ENCODE assay signal across 26 mouse cellular contexts in genomic region chr10:60590241-60590640, GRCm38 (mm10).
DNase-seq lines count a peak whose midpoint lies in the region; ATAC-seq lines count a peak whose summit lies in the region.
"Had no signal": no experiment of that assay in that cellular context is flagged by ENCODE, and none has a peak within 500 bp of the region (broad histone marks: within the 10 kb centered on the region; RNA-seq: fewer than 3 reads in every experiment).

No protein-coding gene starts in this region.

- DNase-seq in kidney, postnatal 10 days, result no peak
- DNase-seq in neural tube, embryonic 11.5 days (ENCODE audit: low spot score), result no peak
- DNase-seq in neural tube, embryonic 10.5 days (ENCODE audit: extremely low spot score, low spot score), result no peak
- no peak for DNase-seq in right cerebral cortex, postnatal 25 days
- DNase-seq: adrenal gland, adult 2 months; adrenal gland, postnatal 14 days; cerebellum, adult 11 months; cerebellum, adult 2 months; cerebellum, adult 9-11 months; cerebellum, postnatal 25 days; gastrocnemius, postnatal 10 days; gastrocnemius, postnatal 36 days; heart, adult 2 months; heart, postnatal 14 days; heart, postnatal 4 days had no signal

- no peaks in the 10 kb centered on the region for H3K9me3 ChIP-seq in kidney, embryonic 15.5 days (replicated peaks)
- H3K9me3 ChIP-seq in neural tube, embryonic 11.5 days (ENCODE audit: control insufficient read depth, low read length), result no peaks in the 10 kb centered on the region
- no peaks in the 10 kb centered on the region for H3K9me3 ChIP-seq in neural tube, embryonic 15.5 days (replicated peaks)
- H3K9me3 ChIP-seq: embryonic facial prominence, embryonic 12.5 days; embryonic facial prominence, embryonic 15.5 days; forebrain, embryonic 12.5 days; forebrain, embryonic 15.5 days; heart, embryonic 10.5 days; heart, embryonic 13.5 days had no signal

- 9% methylated on average over 7 of the region's 7 CpGs for WGBS in kidney, embryonic 15.5 days
- 20% methylated on average over 7 of the region's 7 CpGs for WGBS in neural tube, embryonic 11.5 days
- 21% methylated on average over 7 of the region's 7 CpGs for WGBS in neural tube, embryonic 15.5 days

- peaks cover 69% of the 10 kb centered on the region for H3K27me3 ChIP-seq in kidney, embryonic 15.5 days
- peaks cover 56% of the 10 kb centered on the region for H3K27me3 ChIP-seq in neural tube, embryonic 11.5 days (ENCODE audit: control insufficient read depth, insufficient read depth, low read length)
- peaks cover 79% of the 10 kb centered on the region for H3K27me3 ChIP-seq in neural tube, embryonic 15.5 days (replicated peaks)
- H3K27me3 ChIP-seq: embryonic facial prominence, embryonic 15.5 days had no signal

- no peak overlapping the region for H3K9ac ChIP-seq in kidney, embryonic 15.5 days
- H3K9ac ChIP-seq in neural tube, embryonic 11.5 days (ENCODE audit: low read length), result no peak overlapping the region
- H3K9ac ChIP-seq in neural tube, embryonic 15.5 days (replicated peaks), result no peak overlapping the region
- H3K9ac ChIP-seq: embryonic facial prominence, embryonic 12.5 days; embryonic facial prominence, embryonic 15.5 days; forebrain, embryonic 12.5 days; forebrain, embryonic 15.5 days; heart, embryonic 13.5 days had no signal

- no peaks in the 10 kb centered on the region for H3K36me3 ChIP-seq in kidney, embryonic 15.5 days
- no peaks in the 10 kb centered on the region for H3K36me3 ChIP-seq in neural tube, embryonic 11.5 days (ENCODE audit: control insufficient read depth, insufficient read depth, low read length)
- H3K36me3 ChIP-seq in neural tube, embryonic 15.5 days, result no peaks in the 10 kb centered on the region
- H3K36me3 ChIP-seq: embryonic facial prominence, embryonic 12.5 days; embryonic facial prominence, embryonic 15.5 days; forebrain, embryonic 12.5 days; forebrain, embryonic 15.5 days; heart, embryonic 10.5 days; heart, embryonic 13.5 days had no signal

- H3K4me2 ChIP-seq in kidney, embryonic 15.5 days, result no peak overlapping the region
- no peak overlapping the region for H3K4me2 ChIP-seq in neural tube, embryonic 11.5 days (ENCODE audit: low read depth)
- no peak overlapping the region for H3K4me2 ChIP-seq in neural tube, embryonic 15.5 days
- H3K4me2 ChIP-seq: embryonic facial prominence, embryonic 12.5 days; embryonic facial prominence, embryonic 15.5 days; forebrain, embryonic 12.5 days; forebrain, embryonic 15.5 days; heart, embryonic 13.5 days had no signal

- H3K27ac ChIP-seq in kidney, embryonic 15.5 days, result no peak overlapping the region
- no peak overlapping the region for H3K27ac ChIP-seq in neural tube, embryonic 11.5 days (ENCODE audit: low read depth, low read length)
- H3K27ac ChIP-seq in neural tube, embryonic 15.5 days (replicated peaks), result no peak overlapping the region
- H3K27ac ChIP-seq: embryonic facial prominence, embryonic 12.5 days; embryonic facial prominence, embryonic 15.5 days; forebrain, embryonic 12.5 days; forebrain, embryonic 15.5 days; heart, adult 2 months; heart, embryonic 10.5 days; heart, embryonic 13.5 days had no signal

- H3K4me1 ChIP-seq in kidney, embryonic 15.5 days, result peaks cover 17% of the 10 kb centered on the region; the same call in 1 of the 2 replicates
- peaks cover 10% of the 10 kb centered on the region; the same call in 1 of the 2 replicates for H3K4me1 ChIP-seq in neural tube, embryonic 11.5 days (ENCODE audit: control insufficient read depth, insufficient read depth, low read length)
- peaks cover 24% of the 10 kb centered on the region for H3K4me1 ChIP-seq in neural tube, embryonic 15.5 days
- H3K4me1 ChIP-seq: embryonic facial prominence, embryonic 15.5 days; heart, embryonic 13.5 days had no signal

- ATAC-seq in kidney, embryonic 15.5 days (replicated peaks; ENCODE audit: low FRiP score), result peak; percentile 57; the same call in 1 of the 2 replicates
- ATAC-seq in neural tube, embryonic 11.5 days (ENCODE audit: insufficient read depth, low FRiP score, low TSS enrichment), result peak; percentile 38; the same call in 1 of the 2 replicates
- ATAC-seq in neural tube, embryonic 15.5 days (ENCODE audit: low FRiP score), result peak; percentile 21; the same call in 1 of the 2 replicates
- ATAC-seq: CD4-positive, CD25-positive, alpha-beta regulatory T cell, adult 4 months; forebrain, embryonic 15.5 days; hindbrain, embryonic 16.5 days had no signal

- no peak overlapping the region for H3K4me3 ChIP-seq in kidney, embryonic 15.5 days (replicated peaks)
- H3K4me3 ChIP-seq in neural tube, embryonic 11.5 days (ENCODE audit: low read depth, low read length), result no peak overlapping the region
- H3K4me3 ChIP-seq in neural tube, embryonic 15.5 days (replicated peaks), result no peak overlapping the region
- H3K4me3 ChIP-seq: embryonic facial prominence, embryonic 12.5 days; embryonic facial prominence, embryonic 15.5 days; erythroblast, embryonic 14.5 days; forebrain, embryonic 12.5 days; forebrain, embryonic 15.5 days; heart, adult 2 months; heart, embryonic 10.5 days; heart, embryonic 13.5 days had no signal
